Mouse (Mus musculus): Measurements from ENCODE around the gene Rnf215. TPM values are rescaled to one million over a fixed set of nuclear protein-coding genes. Genes with fewer than 3 reads are reported as not detected.

The Rnf215 gene
- 13.5 and 15.0 TPM in 2 replicates for polyA plus RNA-seq (2015; fragmentation: Nextera tagmentation; extraction: Ambion mirVana)

GRCm38 (mm10) chr11:4134986-4135935 lies at the start of gene Rnf215:
Gene Rnf215 (plus strand): TSS chr11:4135202.

GRCm38 (mm10) chr11:4095171-4096053 lies 39.6 kb upstream of the Rnf215 start, which contains the start of gene Mtfp1:
Gene Mtfp1 (minus strand): TSS chr11:4095445.

GRCm38 (mm10) chr11:4122742-4123579 lies 12.0 kb upstream of the Rnf215 start, which contains the start of gene Sec14l2:
Gene Sec14l2 (minus strand): TSS chr11:4123415.

GRCm38 (mm10) chr11:4159808-4160708 lies 25.1 kb downstream of the Rnf215 start, which contains the start of the genes Ccdc157 and Sf3a1:
Gene Ccdc157 (minus strand): TSS chr11:4160293.
Gene Sf3a1 (plus strand): TSS chr11:4160350.

GRCm38 (mm10) chr11:4186486-4187317 lies 51.7 kb downstream of the Rnf215 start, which contains the start of gene Tbc1d10a:
Gene Tbc1d10a (plus strand): TSS chr11:4186789.

Small RNA genes within 50 kb of the gene (microRNA-seq; reads per million reads assigned to microRNA genes)
- 1.3 to 1.4 reads per million in 2 experiments for gene Mir3060

Other genes with a start within 250 kb of the Rnf215 start
- 0.10 and 0.15 TPM in 2 replicates for gene 4921536K21Rik, start 240.1 kb upstream of the Rnf215 start, polyA plus RNA-seq (2015; fragmentation: Nextera tagmentation; extraction: Ambion mirVana)
- gene Dusp18, start 240.0 kb upstream of the Rnf215 start, polyA plus RNA-seq (2015; fragmentation: Nextera tagmentation; extraction: Ambion mirVana), result 4.0 and 4.6 TPM in 2 replicates
- gene Slc35e4, start 220.5 kb upstream of the Rnf215 start, polyA plus RNA-seq (2015; fragmentation: Nextera tagmentation; extraction: Ambion mirVana), result 11.4 and 11.6 TPM in 2 replicates
- gene Tcn2, start 203.0 kb upstream of the Rnf215 start, polyA plus RNA-seq (2015; fragmentation: Nextera tagmentation; extraction: Ambion mirVana), result 40.2 and 56.6 TPM in 2 replicates
- gene Pes1, start 171.2 kb upstream of the Rnf215 start, polyA plus RNA-seq (2015; fragmentation: Nextera tagmentation; extraction: Ambion mirVana), result 35.7 and 36.6 TPM in 2 replicates
- gene 4930556J24Rik, start 158.4 kb upstream of the Rnf215 start, polyA plus RNA-seq (2015; fragmentation: Nextera tagmentation; extraction: Ambion mirVana), result not detected in 2 replicates
- 4.0 and 4.8 TPM in 2 replicates for gene Gal3st1, start 151.6 kb upstream of the Rnf215 start, polyA plus RNA-seq (2015; fragmentation: Nextera tagmentation; extraction: Ambion mirVana)
- gene Sec14l4, start 103.7 kb upstream of the Rnf215 start, polyA plus RNA-seq (2015; fragmentation: Nextera tagmentation; extraction: Ambion mirVana), result 0.10 and 0.60 TPM in 2 replicates
- gene Sec14l3, start 70.4 kb upstream of the Rnf215 start, polyA plus RNA-seq (2015; fragmentation: Nextera tagmentation; extraction: Ambion mirVana), result not detected in 2 replicates
- gene Mtfp1, start 39.8 kb upstream of the Rnf215 start, polyA plus RNA-seq (2015; fragmentation: Nextera tagmentation; extraction: Ambion mirVana), result 16.6 and 19.9 TPM in 2 replicates
- 0.85 and 1.1 TPM in 2 replicates for gene Sec14l2, start 11.8 kb upstream of the Rnf215 start, polyA plus RNA-seq (2015; fragmentation: Nextera tagmentation; extraction: Ambion mirVana)
- gene Ccdc157, start 25.1 kb downstream of the Rnf215 start, polyA plus RNA-seq (2015; fragmentation: Nextera tagmentation; extraction: Ambion mirVana), result 3.8 and 4.2 TPM in 2 replicates
- gene Sf3a1, start 25.1 kb downstream of the Rnf215 start, polyA plus RNA-seq (2015; fragmentation: Nextera tagmentation; extraction: Ambion mirVana), result 16.0 and 18.1 TPM in 2 replicates
- gene Tbc1d10a, start 51.6 kb downstream of the Rnf215 start, polyA plus RNA-seq (2015; fragmentation: Nextera tagmentation; extraction: Ambion mirVana), result 9.9 and 12.4 TPM in 2 replicates
- gene Castor1, start 83.0 kb downstream of the Rnf215 start, polyA plus RNA-seq (2015; fragmentation: Nextera tagmentation; extraction: Ambion mirVana), result 10.0 and 13.3 TPM in 2 replicates
- 0.06 and 0.33 TPM in 2 replicates for gene Osm, start 101.2 kb downstream of the Rnf215 start, polyA plus RNA-seq (2015; fragmentation: Nextera tagmentation; extraction: Ambion mirVana)
- gene Lif, start 122.4 kb downstream of the Rnf215 start, polyA plus RNA-seq (2015; fragmentation: Nextera tagmentation; extraction: Ambion mirVana), result 0.23 and 0.34 TPM in 2 replicates

All from skeletal muscle tissue, postnatal 0 days (tissue).